Mouse (Mus musculus) ZHBTc4 (cell line): ENCODE data around the gene Mllt6.
A peak's percentile ranks its signal among the peaks of the same experiment; 100 is the strongest.
"Not testable (repeated sequence)": the region's sequence is repeated elsewhere in the genome, so short reads cannot be mapped to it uniquely, and the experiment has no call there.

Source experiments
- DNase-seq: peaks from one replicate; pipeline ENCODE4 v3.0.0-alpha.2; 2011; ENCODE audit warnings: low read depth, low spot score

Gene Mllt6

GRCm38 (mm10) chr11:97662893-97663527, at the start of gene Mllt6:
Mllt6 (plus strand) TSS chr11:97663414.
- peak; percentile 86 for DNase-seq

DNA sequence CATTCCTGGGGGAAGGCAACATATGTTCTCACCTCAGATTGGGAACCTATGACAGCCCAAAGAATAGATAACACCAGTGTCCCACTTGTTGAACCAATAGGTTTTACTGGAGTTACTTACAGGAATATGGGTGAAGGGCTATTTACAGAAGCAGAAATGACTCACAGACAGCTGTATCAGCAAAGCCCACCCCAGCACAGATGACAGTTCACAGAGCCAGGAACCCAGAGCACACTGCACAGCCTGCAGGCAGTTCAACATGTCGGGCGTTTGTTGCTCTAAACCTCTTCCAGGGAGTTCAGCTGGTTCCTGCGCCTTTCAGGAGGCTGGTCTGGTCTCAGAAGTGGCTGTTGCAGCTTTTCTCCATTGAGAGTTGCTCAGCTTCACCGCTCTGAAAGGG, 47.9 kb upstream of the Mllt6 start:
- no peak for DNase-seq

- DNase-seq = peak; percentile 47
Observed at GRCm38 (mm10) chr11:97618368-97618767, 44.8 kb upstream of the Mllt6 start.

DNA sequence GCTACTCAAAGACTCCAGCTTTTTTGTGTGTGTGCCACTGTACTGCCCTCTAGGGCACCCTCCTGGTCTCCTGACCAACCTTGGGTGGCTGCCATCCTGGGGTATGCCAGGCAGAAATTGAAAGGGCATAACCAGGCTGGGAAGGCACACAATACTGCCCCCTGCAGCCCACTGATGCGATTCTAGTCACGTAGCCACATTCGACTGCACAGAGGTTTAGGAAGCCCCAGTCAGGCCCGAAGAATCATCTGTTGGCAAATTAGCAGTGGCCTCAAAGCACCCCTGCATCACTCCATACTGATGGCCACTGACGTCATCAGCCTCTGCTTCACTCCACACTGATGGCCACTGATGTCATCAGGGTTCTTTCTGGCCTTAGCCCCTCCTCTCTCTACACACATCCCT, 43.8 kb upstream of the Mllt6 start:
- peak; percentile 38 for DNase-seq

DNA sequence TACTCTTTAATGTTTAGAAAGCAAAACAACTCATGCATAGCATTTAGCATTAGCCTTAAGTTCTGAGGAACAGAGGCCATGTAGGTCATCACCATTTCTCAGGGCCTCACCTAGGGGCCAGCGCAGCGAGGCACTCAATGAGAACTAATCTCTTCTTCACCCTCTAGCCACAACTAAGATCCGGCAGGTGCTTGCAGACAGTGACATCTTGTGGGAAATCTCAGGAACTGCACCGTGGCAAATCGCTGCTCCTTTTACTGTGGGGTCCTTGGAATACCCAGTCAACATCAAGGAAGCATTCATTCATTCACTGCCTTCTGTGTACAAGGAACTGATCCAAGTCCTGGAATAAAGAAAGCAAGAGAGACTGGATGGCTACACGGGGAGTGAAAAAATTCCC, 40.8 kb upstream of the Mllt6 start:
- peak; percentile 84 for DNase-seq

DNA sequence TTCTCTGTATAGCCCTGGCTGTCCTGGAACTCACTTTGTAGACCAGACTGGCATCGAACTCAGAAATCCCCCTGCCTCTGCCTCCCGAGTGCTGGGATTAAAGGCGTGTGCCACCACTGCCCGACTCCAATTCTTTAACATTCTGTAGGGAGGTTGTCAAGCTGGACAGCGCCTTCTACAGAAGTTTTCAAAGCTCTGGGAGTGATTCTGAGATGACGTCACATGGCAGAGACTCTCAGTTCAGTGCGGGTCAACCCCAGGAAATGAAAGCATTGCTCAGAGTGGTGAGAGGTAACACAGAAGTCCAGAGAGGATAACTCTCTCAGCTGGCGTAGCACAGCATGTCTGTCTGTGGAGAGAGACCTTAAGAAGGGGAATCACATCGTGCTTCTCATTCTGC, 40.0 kb upstream of the Mllt6 start:
- DNase-seq = peak; percentile 47

DNA sequence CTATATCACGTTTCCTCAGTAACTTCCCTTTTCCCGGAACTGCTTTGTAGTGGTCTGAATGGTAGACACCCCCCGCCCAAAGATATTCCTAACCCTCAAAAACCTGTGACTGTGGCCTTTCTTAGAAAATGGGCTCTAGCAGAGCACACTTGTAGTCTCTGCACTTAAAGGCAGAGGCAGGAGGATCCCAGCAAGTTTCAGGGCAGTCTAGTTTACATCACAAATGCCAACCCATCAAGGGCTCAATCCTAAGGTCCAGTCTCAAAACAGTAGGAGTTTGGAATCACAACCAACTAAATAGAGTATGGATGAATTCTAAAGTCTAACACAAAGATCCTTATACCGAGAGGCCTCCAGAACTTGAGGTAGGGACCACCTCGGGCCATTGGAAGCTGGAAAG, 37.7 kb upstream of the Mllt6 start:
- DNase-seq = peak; percentile 67

DNA sequence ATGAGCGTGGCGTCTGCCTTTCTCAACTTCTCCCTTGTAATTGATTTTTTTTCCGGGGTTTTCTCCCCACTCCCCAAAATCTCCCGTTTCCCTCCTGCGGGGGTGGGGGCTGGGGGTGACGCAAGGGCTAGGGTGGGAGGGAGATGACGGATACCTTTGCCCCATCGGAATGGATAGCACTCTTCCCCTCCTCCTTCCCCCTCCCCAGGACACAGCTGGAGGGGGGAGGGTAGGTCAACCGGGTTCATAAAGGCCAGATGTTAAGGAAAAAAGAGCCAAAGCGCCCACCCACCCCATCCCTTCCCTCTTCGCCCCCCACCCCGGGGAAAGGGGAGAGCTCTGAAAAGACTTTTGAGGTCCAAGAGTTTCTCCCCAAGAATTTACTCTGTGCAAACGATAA, 36.8 kb upstream of the Mllt6 start:
- DNase-seq = peak; percentile 46

- DNase-seq = peak; percentile 94
Observed at GRCm38 (mm10) chr11:97626850-97627249, 36.4 kb upstream of the Mllt6 start.

- no peak for DNase-seq
Observed at GRCm38 (mm10) chr11:97627556-97628302, 35.5 kb upstream of the Mllt6 start.

GRCm38 (mm10) chr11:97628303-97628567, 35.0 kb upstream of the Mllt6 start:
- no peak for DNase-seq

- peak; percentile 82 for DNase-seq
Observed at GRCm38 (mm10) chr11:97628568-97629518, 34.4 kb upstream of the Mllt6 start.

GRCm38 (mm10) chr11:97629576-97629975, 33.6 kb upstream of the Mllt6 start, which contains the start of gene Epop:
Epop (minus strand) TSS chr11:97629702.
- peak; percentile 95 for DNase-seq

- peak; percentile 34 for DNase-seq
Observed at GRCm38 (mm10) chr11:97631046-97631445, 32.2 kb upstream of the Mllt6 start.

DNA sequence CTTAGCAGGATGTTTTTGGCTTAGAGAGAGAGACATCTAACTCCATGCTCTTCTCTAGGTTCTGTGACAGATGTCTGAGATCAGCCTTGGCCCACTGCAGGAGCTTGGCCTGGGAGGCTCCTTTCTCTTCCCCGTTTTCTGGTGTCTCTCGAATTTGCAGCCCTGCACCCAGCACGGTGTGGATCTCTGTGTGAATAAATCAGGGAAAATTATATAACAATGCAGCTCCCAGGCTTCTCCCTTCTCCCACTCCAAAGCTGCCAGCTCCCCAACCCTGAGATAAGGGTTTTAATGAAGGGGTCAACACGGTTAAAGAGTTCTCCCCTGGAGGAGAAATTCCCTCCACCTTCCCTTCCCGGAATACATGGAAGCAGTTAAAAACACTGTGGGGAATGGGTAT, 31.7 kb upstream of the Mllt6 start:
- no peak for DNase-seq

DNA sequence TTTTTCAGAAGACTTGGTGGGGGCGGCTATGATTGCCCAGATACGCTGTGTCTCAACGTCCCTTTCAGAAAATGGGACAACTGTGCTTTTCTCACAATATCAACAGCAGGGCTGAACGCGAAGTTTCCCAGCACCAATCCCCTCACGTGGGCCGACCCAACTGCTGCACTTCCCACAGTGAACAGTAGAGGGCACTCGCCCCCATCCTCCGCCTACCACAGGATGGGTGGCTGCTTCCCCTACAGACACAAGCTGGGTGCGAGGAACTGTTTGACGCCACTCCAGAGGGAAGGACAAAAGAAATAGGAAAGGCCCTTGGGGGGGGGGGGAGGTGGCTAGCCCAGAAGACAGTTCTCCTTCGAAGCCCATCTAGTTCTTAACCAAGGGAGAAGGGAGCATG, 31.3 kb upstream of the Mllt6 start:
- DNase-seq = peak; percentile 93

- DNase-seq = not testable (repeated sequence)
Observed at GRCm38 (mm10) chr11:97632440-97632839, 30.8 kb upstream of the Mllt6 start.

DNA sequence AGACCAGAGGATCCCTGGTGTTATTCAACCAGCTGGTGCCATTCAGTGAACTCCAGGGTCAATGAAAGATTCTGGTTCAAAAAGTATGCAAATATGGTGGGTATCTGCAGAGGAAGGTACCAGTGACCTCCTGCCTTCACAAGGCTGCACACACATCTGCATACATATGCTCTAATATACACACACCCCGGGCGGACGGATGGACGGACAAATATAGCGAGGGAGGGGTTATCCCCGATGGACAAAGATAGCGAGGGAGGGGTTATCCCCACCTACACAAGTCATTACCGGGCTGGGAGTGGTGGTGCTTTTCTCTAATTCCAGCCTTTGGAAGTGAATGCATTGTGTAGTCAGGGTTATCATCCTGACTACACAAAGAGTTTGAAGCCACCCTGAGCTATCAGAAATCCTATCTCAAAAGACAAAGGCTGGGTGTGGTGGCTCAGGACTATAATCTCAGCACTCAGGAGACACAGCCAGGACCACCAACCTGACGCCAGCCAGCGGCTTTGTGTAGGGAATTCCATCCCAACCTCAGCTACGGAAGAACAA, 27.7 kb upstream of the Mllt6 start:
- peak; percentile 89 for DNase-seq

DNA sequence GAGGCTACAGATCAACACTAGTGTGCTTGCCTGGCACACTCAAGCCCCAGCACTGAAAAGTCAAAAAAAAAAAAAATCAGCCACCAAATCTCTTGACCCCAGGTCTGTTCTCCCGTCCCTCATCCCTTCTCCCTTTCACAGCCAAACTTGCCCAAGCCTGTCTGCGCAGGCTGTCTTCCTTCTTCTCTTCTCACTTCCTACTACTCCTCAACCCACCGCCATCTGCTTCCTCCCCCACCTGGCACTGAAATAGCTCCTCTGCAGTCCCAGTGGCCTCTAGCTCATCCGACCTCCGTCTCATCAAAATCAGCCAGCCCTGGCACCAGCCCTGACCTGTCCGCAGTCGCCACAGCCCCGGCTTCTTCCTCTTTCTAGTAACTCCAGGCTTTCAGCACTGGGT, 21.5 kb upstream of the Mllt6 start:
- DNase-seq = no peak

DNA sequence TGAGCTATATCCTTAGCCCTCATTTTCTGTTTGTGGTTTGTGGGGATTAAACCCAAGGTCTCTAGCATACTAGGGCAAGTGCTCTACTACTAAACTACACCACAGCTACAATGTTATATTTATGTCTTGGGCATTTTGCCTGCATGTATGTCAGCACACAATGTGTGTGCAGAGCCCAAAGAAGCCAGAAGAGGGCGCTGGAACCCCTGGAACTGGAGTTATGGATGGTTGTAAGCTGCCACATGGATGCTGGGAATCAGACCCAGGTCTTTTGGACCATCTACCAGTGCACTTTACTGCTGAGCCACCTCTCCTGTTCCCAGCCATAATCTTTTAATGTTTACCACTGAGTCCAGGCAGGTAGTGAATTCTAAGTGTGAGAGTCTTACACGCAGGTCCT, 20.5 kb upstream of the Mllt6 start:
- DNase-seq = peak; percentile 59

GRCm38 (mm10) chr11:97643380-97644055, 19.7 kb upstream of the Mllt6 start:
- DNase-seq = no peak
